ENCODE assay signal across 8 mouse cellular contexts in genomic region chr2:25255284-25255779, GRCm38 (mm10). TPM values are rescaled to one million over a fixed set of nuclear protein-coding genes. Genes with fewer than 3 reads are reported as not detected.
A peak's percentile ranks its signal among the peaks of the same experiment; 100 is the strongest.
DNase-seq lines count a peak whose midpoint lies in the region; ATAC-seq lines count a peak whose summit lies in the region.

Tmem203 (plus strand) TSS chr2:25255439.

- H3K27ac ChIP-seq in hindbrain, embryonic 13.5 days: peak within 1 kb of the TSS; percentile 84
- peak within 1 kb of the TSS; percentile 38 for H3K27ac ChIP-seq in macrophage

- no peaks in the 10 kb centered on the region for H3K9me3 ChIP-seq in hindbrain, embryonic 13.5 days

- H3K4me2 ChIP-seq in hindbrain, embryonic 13.5 days: peak within 1 kb of the TSS; percentile 99

- H3K79me2 ChIP-seq in macrophage (ENCODE audit: inconsistent target): peaks cover 19% of the 10 kb centered on the region; the same call in 1 of the 2 replicates

- peak; percentile 90 for ATAC-seq in hindbrain, embryonic 13.5 days (ENCODE audit: low FRiP score)

- 0% methylated on average over 39 of the region's 39 CpGs for WGBS in hindbrain, embryonic 13.5 days
- under 1% methylated on average over 39 of the region's 39 CpGs for WGBS in macrophage (ENCODE audit: missing documents)

- peaks cover 27% of the 10 kb centered on the region for H3K4me1 ChIP-seq in hindbrain, embryonic 13.5 days (replicated peaks)

- peak within 1 kb of the TSS; percentile 95 for H3K4me3 ChIP-seq in hindbrain, embryonic 13.5 days
- peak within 1 kb of the TSS; percentile 90 for H3K4me3 ChIP-seq in macrophage (ENCODE audit: inconsistent target)

- H3K9ac ChIP-seq in hindbrain, embryonic 13.5 days: peak within 1 kb of the TSS; percentile 85

- DNase-seq in ZHBTc4 (ENCODE audit: low read depth, low spot score): peak; percentile 95
- peak; percentile 92 to 94 for DNase-seq in cerebellum, postnatal 25 days
- peak; percentile 81 to 82 for DNase-seq in frontal cortex, postnatal 25 days (ENCODE audit: low spot score in 2 of 2)
- peak; percentile 87 to 89 for DNase-seq in layer of hippocampus, postnatal 36 days
- DNase-seq in retina, postnatal 7 days (ENCODE audit: low read depth, low spot score): peak; percentile 92
- peak; percentile 77 to 86 for DNase-seq in urinary bladder, adult 18-20 months (ENCODE audit: low spot score in 2 of 2)

- peaks cover 29% of the 10 kb centered on the region for H3K36me3 ChIP-seq in hindbrain, embryonic 13.5 days
- peaks cover 15% of the 10 kb centered on the region for H3K36me3 ChIP-seq in macrophage (ENCODE audit: inconsistent target)

- no peaks in the 10 kb centered on the region for H3K27me3 ChIP-seq in hindbrain, embryonic 13.5 days

RNA-seq across cellular contexts. Expression of gene Tmem203, which starts in this region (rescaled TPM):
- 18.6 and 20.9 TPM in 2 replicates for polyA plus RNA-seq in hindbrain, embryonic 13.5 days (2015; fragmentation: Nextera tagmentation; extraction: Ambion mirVana)
- 10 to 100 TPM; 35.5 to 40.4 TPM for total RNA-seq in layer of hippocampus, postnatal 36 days (2021)
- 10 to 100 TPM in 4 of 26 experiments, 1 to 10 TPM in 19, not detected in 3; 1.2 to 20.3 (median 4.7) TPM for total RNA-seq in macrophage (2018; cell fraction: chromatin; rRNA removed)
- 10 to 100 TPM in 24 of 26 experiments, 1 to 10 TPM in 2; 8.7 to 19.6 (median 14.8) TPM for total RNA-seq in macrophage (2018; cell fraction: cytosol; rRNA removed)
- 10 to 100 TPM in 17 of 26 experiments, 1 to 10 TPM in 9; 3.2 to 32.6 (median 12.8) TPM for total RNA-seq in macrophage (2018; cell fraction: nucleus; rRNA removed)
- 5.9 to 17.1 TPM (median 12.4 TPM) in 3 replicates for polyA plus RNA-seq in macrophage (2018)

Comparison
In these comparisons a context has a peak if more than half of its experiments do, and no peak if none do; other contexts are left out.
1. Peak in every context shown above with its lines: DNase-seq, ATAC-seq, H3K4me3 ChIP-seq and H3K27ac ChIP-seq.